Mouse (Mus musculus): Measurements from ENCODE around the gene Slc6a20a.

Gene Slc6a20a

GRCm38 (mm10) chr9:123651369-123651768, 27.3 kb downstream of the Slc6a20a start:
- no peak for TF ChIP-seq GATA4 (IDR thresholded peaks at IDR 0.05; ENCODE audit: insufficient replicate concordance, low read length)

- no peak for TF ChIP-seq GATA4 (IDR thresholded peaks at IDR 0.05; ENCODE audit: insufficient replicate concordance, low read length)
Measured at GRCm38 (mm10) chr9:123649785-123650511, 28.7 kb downstream of the Slc6a20a start.

GRCm38 (mm10) chr9:123640106-123640505, 38.6 kb downstream of the Slc6a20a start:
- TF ChIP-seq GATA4 (IDR thresholded peaks at IDR 0.05; ENCODE audit: insufficient replicate concordance, low read length): no peak

- TF ChIP-seq GATA4 (IDR thresholded peaks at IDR 0.05; ENCODE audit: insufficient replicate concordance, low read length): no peak
Measured at GRCm38 (mm10) chr9:123638668-123639089, 40.0 kb downstream of the Slc6a20a start.

GRCm38 (mm10) chr9:123638231-123638630, 40.5 kb downstream of the Slc6a20a start:
- no peak for TF ChIP-seq GATA4 (IDR thresholded peaks at IDR 0.05; ENCODE audit: insufficient replicate concordance, low read length)

- no peak for TF ChIP-seq GATA4 (IDR thresholded peaks at IDR 0.05; ENCODE audit: insufficient replicate concordance, low read length)
Measured at GRCm38 (mm10) chr9:123636771-123637170, 41.9 kb downstream of the Slc6a20a start.

- TF ChIP-seq GATA4 (IDR thresholded peaks at IDR 0.05; ENCODE audit: insufficient replicate concordance, low read length): no peak
Measured at GRCm38 (mm10) chr9:123632993-123633392, 45.7 kb downstream of the Slc6a20a start.

GRCm38 (mm10) chr9:123632281-123632680, 46.4 kb downstream of the Slc6a20a start, which contains the start of gene Slc6a20b:
Gene Slc6a20b, minus strand, starts transcription at chr9:123632565.
- TF ChIP-seq GATA4 (IDR thresholded peaks at IDR 0.05; ENCODE audit: insufficient replicate concordance, low read length): no peak

- TF ChIP-seq GATA4 (IDR thresholded peaks at IDR 0.05; ENCODE audit: insufficient replicate concordance, low read length): no peak
Measured at GRCm38 (mm10) chr9:123631666-123632065, 47.0 kb downstream of the Slc6a20a start.

GRCm38 (mm10) chr9:123625821-123626220, 52.9 kb downstream of the Slc6a20a start:
- no peak for TF ChIP-seq GATA4 (IDR thresholded peaks at IDR 0.05; ENCODE audit: insufficient replicate concordance, low read length)

- no peak for TF ChIP-seq GATA4 (IDR thresholded peaks at IDR 0.05; ENCODE audit: insufficient replicate concordance, low read length)
Measured at GRCm38 (mm10) chr9:123624741-123625140, 53.9 kb downstream of the Slc6a20a start.

GRCm38 (mm10) chr9:123620311-123621098, 58.2 kb downstream of the Slc6a20a start:
- TF ChIP-seq GATA4 (IDR thresholded peaks at IDR 0.05; ENCODE audit: insufficient replicate concordance, low read length): no peak

- TF ChIP-seq GATA4 (IDR thresholded peaks at IDR 0.05; ENCODE audit: insufficient replicate concordance, low read length): no peak
Measured at GRCm38 (mm10) chr9:123601529-123601928, 77.2 kb downstream of the Slc6a20a start.

- TF ChIP-seq GATA4 (IDR thresholded peaks at IDR 0.05; ENCODE audit: insufficient replicate concordance, low read length): no peak
Measured at GRCm38 (mm10) chr9:123597376-123597775, 81.3 kb downstream of the Slc6a20a start.

GRCm38 (mm10) chr9:123596910-123597309, 81.8 kb downstream of the Slc6a20a start:
- no peak for TF ChIP-seq GATA4 (IDR thresholded peaks at IDR 0.05; ENCODE audit: insufficient replicate concordance, low read length)

- no peak for TF ChIP-seq GATA4 (IDR thresholded peaks at IDR 0.05; ENCODE audit: insufficient replicate concordance, low read length)
Measured at GRCm38 (mm10) chr9:123595194-123595593, 83.5 kb downstream of the Slc6a20a start.
